Mouse (Mus musculus) spleen, adult 2 months (tissue): Measurements from ENCODE around the gene Megf6.

ENCODE experiments used
- CTCF ChIP-seq: fragments of 200-500 bp; IDR thresholded peaks from 2 replicates; pipeline ENCODE4 v1.5.1; 2011; ENCODE audit warnings: mild to moderate bottlenecking, inconsistent platforms; ENCODE audit not compliant: insufficient read depth, insufficient read length, insufficient replicate concordance; ENCODE audit errors: extremely low read depth
- POLR2A ChIP-seq: fragments of 200-500 bp; IDR thresholded peaks from 2 replicates; pipeline ENCODE4 v1.6.1; 2011; ENCODE audit warnings: low read depth, low read length, inconsistent platforms

DNA sequence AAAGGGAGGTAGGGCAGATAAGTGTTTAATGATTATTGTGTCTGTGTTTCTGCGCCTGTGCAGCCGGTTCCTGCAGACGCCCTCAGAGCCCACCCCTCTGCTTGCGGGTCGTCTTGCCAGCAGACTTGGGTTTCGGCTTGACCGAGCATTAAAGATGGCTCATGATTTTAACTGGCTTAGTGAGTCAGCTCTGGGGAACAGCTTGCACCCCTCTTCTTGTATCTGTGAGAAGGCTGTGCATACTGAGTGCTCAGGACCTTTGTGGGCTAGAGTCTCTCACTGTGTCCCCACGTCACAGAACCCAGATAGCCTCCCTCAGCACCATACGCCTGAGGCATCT lies 54.4 kb downstream of the Megf6 start:
- TF ChIP-seq POLR2A (no peak), CTCF (no peak)
